Mouse (Mus musculus): ENCODE measurements at regions not wholly inside any gene's neighbourhood (a gene's known extent, or its start where the extent isn't known, plus 50 kb on each side); places are given as distances from the start of the nearest gene placed in this dataset.

DNA sequence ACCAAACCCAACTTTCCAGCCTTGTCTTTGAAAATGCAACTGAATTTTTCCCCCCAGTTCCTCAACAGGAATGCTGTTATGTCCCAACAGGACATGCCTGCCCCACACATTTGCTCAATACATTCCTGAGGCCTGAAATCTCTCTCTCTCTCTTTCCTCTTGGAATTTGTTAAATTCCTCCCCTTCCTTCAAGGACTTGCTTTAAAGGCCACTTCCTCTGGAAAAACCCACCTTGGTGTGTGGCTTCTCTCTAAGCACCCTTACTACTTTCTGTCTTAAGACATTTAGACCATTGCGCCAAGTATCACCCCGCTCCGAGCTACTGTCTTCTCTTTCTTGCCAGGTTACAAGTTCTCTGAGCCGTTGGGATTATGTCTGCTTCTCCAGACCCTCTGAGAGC, 151.2 kb upstream of the Smim15 start:
- TF ChIP-seq CTCF (IDR thresholded peaks at IDR 0.05; ENCODE audit: extremely low read depth, insufficient read depth, low read length): no peak
- no peak for TF ChIP-seq POLR2A (IDR thresholded peaks at IDR 0.05; ENCODE audit: extremely low read depth, insufficient read depth, low read length)

Measured in cortical plate, adult 2 months (tissue).